Mouse (Mus musculus) layer of hippocampus, adult 9-11 months (tissue): Measurements from ENCODE around the gene Lpar1.
A peak's percentile ranks its signal among the peaks of the same experiment; 100 is the strongest.

Experiments used
- DNase-seq: peaks from one replicate; pipeline ENCODE4 v3.0.0; 2022

Lpar1 gene

GRCm38 (mm10) chr4:58438654-58439053 is 115.0 kb downstream of the Lpar1 start:
- no peak for DNase-seq

DNA sequence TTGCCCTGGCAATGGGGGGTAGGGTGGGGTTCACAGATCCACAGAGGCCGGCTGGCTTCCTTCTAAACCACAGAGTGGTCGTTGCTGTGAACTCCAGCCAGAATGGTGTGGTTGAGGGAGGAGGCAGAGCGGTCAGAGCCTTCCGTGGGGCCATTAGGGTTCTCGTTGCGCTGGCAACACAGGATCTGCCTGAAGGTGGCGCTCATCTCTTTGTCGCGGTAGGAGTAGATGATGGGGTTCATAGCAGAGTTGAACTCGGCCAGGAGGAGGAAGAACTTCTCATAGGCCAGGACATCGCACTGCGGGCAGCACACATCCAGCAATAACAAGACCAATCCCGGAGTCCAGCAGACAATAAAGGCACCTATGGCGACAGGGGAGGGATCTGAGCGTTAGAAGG is 116.4 kb downstream of the Lpar1 start:
- DNase-seq: no peak

DNA sequence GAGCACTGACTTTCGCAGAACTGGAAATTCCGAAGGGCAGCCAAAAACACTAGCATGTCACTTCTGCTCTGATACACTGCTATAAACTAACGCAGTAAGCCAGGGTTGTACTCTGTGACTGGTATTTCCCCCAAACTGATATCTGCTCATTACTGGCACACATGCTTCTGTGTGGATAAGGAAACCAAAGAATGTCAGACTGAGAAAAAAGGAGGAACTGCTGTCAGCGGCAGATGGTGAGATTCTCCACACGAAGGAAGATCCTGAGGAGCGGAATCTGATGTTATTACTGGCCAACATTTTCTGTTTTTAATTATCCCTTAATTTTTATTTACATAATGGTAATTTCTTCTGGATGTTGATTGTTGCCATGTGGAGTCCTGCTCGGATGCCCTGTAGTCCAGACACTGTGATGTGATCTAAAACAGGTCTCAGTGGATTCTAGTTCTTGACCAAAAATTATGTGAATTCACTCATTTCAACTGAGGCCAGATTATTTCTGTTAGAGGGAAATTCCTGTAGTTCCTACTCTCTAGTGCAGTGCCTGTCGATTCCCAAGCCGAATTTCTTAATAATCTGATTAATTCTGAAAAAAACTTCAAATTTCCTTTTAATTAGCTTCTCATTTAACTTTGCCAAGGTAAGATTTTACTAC is 130.3 kb downstream of the Lpar1 start:
- DNase-seq: peak; percentile 7

GRCm38 (mm10) chr4:58419225-58419624 is 134.5 kb downstream of the Lpar1 start:
- no peak for DNase-seq

DNA sequence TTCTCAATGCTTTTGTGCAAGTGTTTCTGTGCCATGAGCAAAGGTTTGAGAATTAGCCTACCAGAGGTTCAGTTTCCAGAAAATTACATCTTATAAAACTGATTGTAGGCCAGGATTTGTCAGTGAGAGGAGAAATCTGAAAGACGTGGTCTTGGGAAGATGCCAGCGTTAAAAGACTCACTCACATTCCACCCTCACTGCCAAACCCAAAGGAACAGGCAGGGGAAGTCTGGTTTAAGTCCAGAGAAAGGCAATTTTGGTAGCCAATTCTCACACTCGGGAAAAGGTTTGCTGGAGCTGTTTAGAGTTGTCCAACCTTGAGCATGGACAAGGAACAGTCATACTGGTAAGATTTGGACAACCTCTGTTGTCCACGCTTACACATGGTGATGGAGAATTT is 136.4 kb downstream of the Lpar1 start:
- no peak for DNase-seq

- DNase-seq: no peak
Measured at GRCm38 (mm10) chr4:58415537-58415936, 138.2 kb downstream of the Lpar1 start.

DNA sequence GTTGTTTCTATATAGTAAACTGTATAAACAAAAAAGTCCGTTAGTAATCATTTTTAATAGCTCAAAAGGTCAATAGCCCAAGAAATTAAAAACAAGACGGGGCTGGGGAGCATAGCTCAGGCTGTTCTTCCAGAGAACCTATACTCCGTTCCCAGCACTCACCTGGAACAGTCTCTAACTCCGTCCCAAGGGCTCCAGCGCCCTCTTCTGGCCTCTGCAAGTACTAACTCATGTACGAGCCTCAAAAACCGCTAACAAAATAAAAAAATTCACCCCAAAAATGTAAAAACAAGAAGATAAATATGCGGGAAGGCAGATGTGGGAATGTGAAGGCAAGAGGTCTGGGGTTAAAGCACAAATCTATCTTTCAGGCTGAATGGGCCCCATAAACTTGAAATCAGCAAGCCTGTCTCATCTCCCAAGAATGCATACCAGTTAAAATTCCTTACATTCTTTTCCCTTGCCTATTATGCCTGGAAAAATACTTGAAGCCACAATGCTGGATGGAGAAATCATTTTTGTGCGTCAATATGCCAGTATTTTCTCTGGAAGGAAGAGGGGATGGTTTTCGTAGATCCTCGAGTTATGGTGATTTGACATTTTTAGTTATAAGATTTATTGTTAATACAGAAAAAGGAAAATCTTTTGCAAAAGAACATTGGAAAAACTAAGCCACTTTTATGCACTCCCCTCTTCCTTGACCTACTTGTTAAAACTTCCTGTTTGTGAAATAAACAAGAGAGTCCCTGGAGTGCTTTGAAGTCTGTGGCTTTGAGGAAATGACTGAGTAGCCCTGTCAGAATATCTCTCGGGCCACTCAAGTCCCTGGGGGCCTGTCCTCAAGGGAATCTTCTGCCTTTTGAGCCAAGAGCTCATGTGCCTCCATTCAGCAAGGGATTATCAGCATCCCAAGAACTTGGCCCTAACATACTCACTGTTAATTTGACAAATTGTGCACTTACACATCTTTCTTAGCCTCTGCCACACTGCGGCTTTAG is 140.2 kb downstream of the Lpar1 start:
- DNase-seq: no peak

GRCm38 (mm10) chr4:58401973-58402501 is 151.7 kb downstream of the Lpar1 start:
- peak; percentile 72 for DNase-seq

DNA sequence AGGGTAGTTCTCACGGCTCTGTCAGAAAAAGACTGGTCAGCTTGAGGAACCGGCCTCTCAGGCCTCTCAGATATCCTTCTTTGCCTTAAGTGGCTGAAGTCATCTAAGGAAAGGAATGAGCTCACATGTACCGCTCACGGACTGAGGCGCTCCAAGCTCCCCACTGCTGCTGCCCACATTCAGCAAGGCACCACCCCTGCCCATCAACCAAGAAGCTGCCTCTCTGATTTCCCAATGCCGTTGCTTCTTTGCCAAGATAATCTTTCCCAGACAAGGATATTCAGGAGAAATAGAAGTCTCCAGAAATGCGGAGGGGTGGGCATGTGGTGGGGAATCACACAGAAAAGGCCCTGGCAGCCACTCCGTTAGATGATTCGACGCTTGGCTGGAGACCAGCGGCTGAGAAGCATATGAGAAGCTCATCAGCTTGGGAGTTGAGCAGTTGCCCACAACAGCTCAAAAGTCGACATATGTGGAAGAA is 152.8 kb downstream of the Lpar1 start:
- peak; percentile 87 for DNase-seq
